Mouse (Mus musculus) thymus, adult 18-20 months (tissue): Measurements from ENCODE around the gene Abcc3.

ENCODE experiments used
- DNase-seq, 2 experiments: peaks; one replicate each; pipeline ENCODE4 v3.0.0; 2022; ENCODE audit warnings: mixed read lengths in 2 of 2

Gene Abcc3

DNA sequence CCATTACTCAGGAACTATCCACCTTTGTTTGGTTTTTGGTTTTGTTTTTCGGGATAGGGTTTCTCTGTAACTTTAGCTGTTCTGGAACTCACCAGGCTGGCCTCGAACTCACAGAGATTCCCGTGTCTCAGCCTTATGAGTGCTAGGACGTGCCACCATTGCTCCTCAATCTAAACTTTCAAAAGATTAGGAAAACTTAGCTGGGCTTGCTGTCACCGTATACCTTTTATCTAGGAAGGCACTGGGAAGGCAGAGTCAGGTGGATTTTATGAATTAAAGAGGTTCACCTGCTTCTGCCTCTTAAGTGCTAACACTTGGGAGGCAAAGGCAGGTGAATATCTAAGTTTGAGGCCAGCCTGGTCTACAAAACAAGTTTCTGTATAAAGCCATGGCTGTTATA, 70.2 kb downstream of the Abcc3 start:
- no peak for DNase-seq

DNA sequence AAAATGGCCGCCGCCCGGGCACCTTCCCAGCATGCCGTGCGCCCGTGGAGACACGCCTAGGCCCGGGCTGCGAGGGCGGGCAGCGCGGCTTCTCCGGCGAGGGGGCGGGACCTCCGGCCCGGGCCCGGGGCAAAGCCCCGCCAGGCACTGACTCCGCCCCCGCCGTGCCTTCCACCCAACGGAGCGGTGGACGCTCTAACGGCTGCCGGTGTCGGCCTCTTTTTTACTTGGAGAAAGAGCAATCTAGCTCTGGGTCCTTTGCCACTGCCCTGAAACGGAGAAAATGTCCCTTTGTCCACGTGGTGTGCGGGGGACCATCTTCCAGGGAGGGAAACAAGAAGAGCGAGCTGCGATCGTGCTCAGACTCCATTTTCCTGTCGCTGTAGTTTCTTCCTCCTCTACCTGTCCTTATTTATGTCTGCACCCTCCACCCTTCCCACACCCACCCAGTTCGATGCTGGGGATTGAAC, 70.8 kb downstream of the Abcc3 start, which contains the start of gene Luc7l3:
Gene Luc7l3, minus strand, starts transcription at position 58 of the 470 bp plus-strand sequence.
- peak; percentile 89 to 90 for DNase-seq

DNA sequence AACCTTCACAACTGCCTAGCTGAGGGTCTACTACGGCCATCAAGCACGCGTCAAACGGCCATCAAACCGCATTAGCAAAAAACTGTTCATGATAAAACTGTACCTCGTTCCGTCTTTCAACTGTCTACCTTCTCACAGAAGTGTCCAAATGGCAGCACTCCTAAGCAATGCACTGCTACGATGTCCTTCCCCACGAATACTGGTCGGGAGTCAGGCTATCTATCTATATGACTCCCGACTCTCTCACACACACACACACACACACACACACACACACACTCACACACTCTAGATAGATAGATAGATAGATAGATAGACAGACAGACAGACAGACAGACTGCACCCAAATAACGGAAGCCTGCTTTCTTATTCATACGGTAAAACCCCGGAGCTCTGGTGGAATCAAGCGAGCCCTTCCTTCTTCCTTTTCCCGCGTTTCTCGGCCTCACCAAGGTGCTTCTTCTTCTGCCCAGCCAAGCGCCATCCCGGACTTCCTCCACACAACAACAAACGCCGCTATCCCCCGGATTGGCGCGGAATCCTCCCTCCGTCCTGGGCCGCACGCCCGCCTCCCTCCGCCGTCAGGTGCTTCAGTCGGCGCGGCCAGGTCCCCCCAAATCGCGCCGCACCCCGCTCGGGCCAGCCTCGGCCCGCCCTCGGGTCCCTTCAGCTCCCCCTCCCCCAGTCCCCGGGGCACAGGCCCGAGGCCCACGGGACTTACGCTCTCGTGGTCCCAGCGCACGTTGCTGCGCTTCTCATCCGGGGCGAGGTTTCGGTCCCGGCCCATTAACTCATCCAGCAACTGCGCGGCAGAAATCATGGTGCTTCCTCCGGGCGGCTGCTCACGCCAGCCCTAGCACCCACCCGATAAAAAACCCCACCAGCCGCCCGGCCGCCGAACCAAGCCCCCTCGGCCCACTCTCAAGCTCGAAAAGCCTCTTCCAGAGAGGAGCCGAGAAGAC, 71.5 kb downstream of the Abcc3 start:
- no peak for DNase-seq

DNA sequence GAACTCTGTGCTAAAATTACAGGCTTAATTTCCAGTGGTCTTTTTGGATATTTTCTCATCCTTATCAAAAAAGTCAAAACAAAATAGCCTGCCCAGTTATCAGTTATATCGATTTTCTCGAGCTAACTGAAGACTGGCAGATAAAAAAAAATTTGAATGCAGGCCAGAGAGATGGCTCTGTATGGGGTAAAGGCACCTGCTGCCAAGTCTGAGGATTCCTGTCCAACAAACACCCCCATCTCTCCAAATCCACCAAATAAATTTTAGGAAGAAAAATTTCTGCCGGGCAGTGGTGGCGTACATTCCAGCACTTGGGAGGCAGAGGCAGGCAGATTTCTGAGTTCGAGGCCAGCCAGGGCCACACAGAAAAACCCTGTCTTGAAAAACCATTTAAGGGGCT, 74.7 kb downstream of the Abcc3 start:
- DNase-seq: no peak

DNA sequence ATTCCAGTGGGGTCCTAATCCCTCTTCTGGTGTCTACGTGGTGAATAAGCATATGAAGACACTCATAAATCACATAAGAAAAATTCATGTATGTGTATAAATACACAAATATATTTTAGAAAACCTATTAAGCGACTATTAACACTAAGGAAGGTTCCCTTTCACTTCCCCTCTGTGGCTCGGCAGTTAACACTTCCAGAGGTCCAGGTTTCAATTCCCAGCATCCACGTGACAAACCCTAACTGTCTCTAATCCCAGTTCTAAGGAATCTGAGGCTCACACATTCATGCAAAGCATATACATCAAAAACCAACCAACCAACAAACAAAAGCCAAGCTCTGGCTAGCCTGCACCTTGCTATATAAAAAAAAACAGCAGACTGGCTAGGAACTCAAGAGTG, 75.3 kb downstream of the Abcc3 start:
- no peak for DNase-seq

DNA sequence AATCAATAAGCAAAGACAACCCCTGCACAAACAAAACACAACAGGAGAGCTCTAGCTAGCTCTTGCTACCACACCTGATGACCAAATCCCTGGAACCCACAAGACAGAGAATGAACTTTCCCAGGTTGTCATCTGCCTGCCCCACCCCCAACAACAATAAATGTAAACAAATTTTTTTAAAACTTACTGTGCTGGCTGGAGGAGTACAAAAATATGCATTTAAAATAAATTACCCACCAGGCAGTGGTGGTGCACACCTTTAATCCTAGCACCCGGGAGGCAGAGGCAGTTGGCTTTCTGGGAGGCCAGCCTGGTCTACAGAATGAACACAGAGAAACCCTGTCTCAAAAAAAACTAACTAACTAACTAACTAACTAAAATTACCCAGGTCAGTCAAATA, 75.8 kb downstream of the Abcc3 start:
- no peak for DNase-seq

DNA sequence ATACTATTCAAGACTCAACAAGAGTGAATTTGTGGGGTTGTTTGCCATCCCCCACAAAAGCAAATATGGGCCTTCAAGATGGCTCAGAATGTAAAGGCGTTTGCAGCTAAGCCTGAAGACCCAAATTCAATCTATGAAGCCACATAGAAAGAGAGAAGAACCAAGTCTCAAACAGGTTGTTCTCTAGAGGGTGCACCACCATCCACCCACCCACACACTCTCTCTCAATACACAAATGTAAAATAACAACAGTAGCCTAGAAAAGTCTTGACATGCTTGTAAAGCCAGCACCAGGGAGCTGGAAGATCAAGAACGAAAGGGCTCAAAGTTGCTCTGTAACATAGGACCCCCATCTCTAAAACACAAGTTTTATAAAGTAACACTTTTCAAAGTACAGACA, 76.3 kb downstream of the Abcc3 start:
- no peak for DNase-seq

DNA sequence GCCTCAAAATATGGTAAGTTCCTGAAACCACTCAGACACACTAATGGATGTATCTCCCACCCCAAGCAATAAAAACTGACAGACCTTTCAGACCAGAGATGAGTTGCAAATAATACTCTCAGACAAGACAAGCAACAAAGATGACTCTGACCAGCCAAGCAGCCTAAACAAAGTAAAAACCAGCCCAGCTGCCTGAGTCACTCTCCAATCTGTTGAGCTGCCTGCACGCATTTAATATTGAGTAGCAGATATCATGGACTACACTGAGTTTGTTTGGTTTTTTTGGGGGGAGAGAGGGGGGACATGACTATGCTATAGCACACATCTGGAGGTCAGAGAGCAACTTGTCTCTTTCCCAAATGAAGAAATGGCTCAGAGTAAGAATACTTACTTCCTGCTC, 77.5 kb downstream of the Abcc3 start:
- DNase-seq: no peak

DNA sequence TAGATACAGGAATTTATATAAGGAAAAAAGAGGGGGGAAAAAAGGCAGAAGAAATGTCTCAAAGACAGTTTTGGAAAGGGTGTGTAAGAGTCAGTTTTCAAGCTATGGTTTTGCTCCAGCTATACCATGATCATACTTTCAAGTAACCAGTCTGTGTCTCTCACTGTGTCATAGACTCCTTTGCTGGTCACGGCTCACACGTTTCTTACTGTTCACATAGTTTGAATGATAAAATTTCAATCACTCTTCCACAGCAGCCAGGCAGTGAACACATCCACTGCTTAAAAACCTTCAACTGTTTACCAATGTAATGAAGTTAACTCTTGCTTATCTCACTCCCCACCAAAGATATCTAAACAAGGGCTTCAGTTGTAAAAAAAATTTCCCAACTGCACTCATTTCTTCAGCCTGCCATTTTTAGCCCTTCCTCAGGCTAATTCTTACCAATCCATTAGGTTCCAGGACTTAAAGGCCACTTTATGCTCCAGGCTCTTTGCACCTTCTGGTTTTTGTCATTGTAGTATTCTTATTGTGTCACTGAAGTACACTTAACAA, 78.6 kb downstream of the Abcc3 start:
- no peak for DNase-seq

DNA sequence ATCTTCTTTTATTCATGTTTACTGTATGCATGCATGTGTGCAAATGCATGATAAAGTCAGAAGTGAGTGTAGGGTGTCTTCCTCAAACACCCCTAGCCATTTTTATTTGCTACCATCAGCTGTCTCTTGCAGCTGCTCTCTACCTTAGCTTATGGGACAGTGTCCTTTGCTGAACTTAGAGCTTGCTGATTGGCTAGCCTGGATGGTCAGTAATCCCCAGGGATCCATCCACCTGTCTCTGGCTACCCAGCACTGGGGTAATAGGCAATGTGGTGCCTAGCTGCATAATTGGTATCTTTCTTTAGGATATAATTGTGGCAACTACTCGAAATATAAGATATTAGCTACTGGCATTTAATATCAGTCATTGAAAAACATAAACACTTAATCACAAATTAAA, 80.1 kb downstream of the Abcc3 start:
- DNase-seq: no peak

DNA sequence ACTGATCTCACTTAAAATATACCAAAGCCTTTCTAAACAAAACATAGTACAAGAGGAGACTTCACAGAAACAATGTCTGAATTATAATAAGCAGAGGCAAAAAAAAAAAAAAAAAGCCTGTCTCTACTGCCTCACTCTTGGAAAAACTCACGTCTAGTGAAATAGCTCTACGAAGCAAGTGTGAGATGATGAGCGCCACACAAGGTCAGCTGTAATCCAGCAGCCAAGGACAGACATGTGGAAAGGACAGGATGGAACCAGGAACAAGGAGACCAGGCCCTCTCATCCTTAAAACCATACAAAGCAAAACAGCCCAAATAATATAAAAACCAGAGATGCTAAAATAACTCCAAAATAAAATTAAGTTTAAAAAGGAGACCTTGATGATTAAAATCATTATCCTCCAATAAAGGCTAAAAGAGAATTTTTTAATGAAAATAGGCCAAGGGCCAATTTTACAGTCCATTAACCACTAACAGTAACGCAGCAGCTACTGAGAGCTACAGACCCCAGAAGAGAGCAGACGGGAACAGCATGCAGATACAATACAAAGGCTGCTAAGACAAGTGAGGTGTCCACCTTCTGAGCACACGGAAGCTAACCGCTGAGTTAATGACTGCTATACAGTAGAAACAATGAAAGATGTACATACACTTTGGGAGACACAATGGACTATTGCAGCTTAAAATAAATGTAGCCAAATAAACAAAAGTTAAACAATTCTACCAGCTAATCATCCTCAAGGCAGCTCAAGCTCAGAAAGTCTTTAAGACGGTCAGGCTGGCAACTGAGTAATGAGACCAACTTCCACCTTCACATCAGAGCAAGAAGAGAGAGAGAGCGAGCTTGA, 97.6 kb downstream of the Abcc3 start:
- DNase-seq: no peak
